Mouse (Mus musculus) lung, embryonic 16.5 days (tissue): ENCODE data around the gene Ldhc. TPM values are rescaled to one million over a fixed set of nuclear protein-coding genes. Genes with fewer than 3 reads are reported as not detected.
"Not testable (repeated sequence)": the region's sequence is repeated elsewhere in the genome, so short reads cannot be mapped to it uniquely, and the experiment has no call there.

Experiments
- ATAC-seq: fragments of 200-750 bp; cut with Nextera tagmentation; 2 replicates; pipeline ENCODE4 v1.8.0; 2017; ENCODE audit warnings: low read depth, mild to moderate bottlenecking, moderate library complexity
- H3K27ac ChIP-seq: fragments of 300-500 bp; sonication (generic); 2 replicates; pipeline ENCODE4 v1.5.1; 2014; ENCODE audit warnings: mild to moderate bottlenecking, control low read depth, low read length
- H3K27me3 ChIP-seq: fragments of 300-500 bp; sonication (generic); 2 replicates; pipeline ENCODE4 v1.6.1; 2014; ENCODE audit warnings: low read depth, low read length, mixed read lengths; ENCODE audit not compliant: control insufficient read depth, insufficient read depth
- H3K36me3 ChIP-seq: fragments of 300-500 bp; sonication (generic); 2 replicates; pipeline ENCODE4 v1.6.1; 2014; ENCODE audit warnings: low read length; ENCODE audit not compliant: control insufficient read depth, insufficient read depth
- H3K4me1 ChIP-seq: fragments of 300-500 bp; sonication (generic); replicated peaks from 2 replicates; pipeline ENCODE4 v1.6.1; 2014; ENCODE audit warnings: low read length, mixed read lengths; ENCODE audit not compliant: control insufficient read depth, insufficient read depth
- H3K4me2 ChIP-seq: fragments of 300-500 bp; sonication (generic); 2 replicates; pipeline ENCODE4 v1.6.1; 2014; ENCODE audit warnings: low read depth, low read length, control low read depth
- H3K4me3 ChIP-seq: fragments of 300-500 bp; sonication (generic); 2 replicates; pipeline ENCODE4 v1.5.1; 2014; ENCODE audit warnings: mild to moderate bottlenecking, low read length, control low read depth
- H3K9ac ChIP-seq: fragments of 300-500 bp; sonication (generic); 2 replicates; pipeline ENCODE4 v1.6.1; 2014; ENCODE audit warnings: low read length, control low read depth
- H3K9me3 ChIP-seq: fragments of 300-500 bp; sonication (generic); 2 replicates; pipeline ENCODE4 v1.6.1; 2016; ENCODE audit warnings: low read length; ENCODE audit not compliant: control insufficient read depth
- WGBS: fragments of 180-500 bp; shearing (Covaris S2); extraction: QIAGEN DNeasy Blood & Tissue Kit; methylation state at CpG from one replicate; pipeline ENCODE4 v1.1.7; 2014; 5-methylcytosine and 5-hydroxymethylcytosine counted together
- polyA plus RNA-seq: library from polyadenylated mRNA; unstranded; fragments of >200 nt; fragmentation: Nextera tagmentation; extraction: Ambion mirVana; gene quantifications from 2 replicates; pipeline ENCODE4 v1.2.1, GENCODE M21; 2015

The Ldhc gene
- polyA plus RNA-seq: 0.14 and 0.67 TPM in 2 replicates

- H3K9ac ChIP-seq: no peak within 1 kb of the TSS
- no peak within 1 kb of the TSS for H3K27ac ChIP-seq
- H3K4me2 ChIP-seq: no peak within 1 kb of the TSS
- H3K9me3 ChIP-seq: 0 out of 2 replicates have a peak, but pooled peaks cover 3% of the 10 kb centered on the region
- no peaks in the 10 kb centered on the region for H3K27me3 ChIP-seq
- WGBS: 33% methylated on average over 10 of the region's 10 CpGs
- peaks cover under 1% of the 10 kb centered on the region; the same call in 1 of the 2 replicates for H3K36me3 ChIP-seq
- ATAC-seq: no peak
- no peaks in the 10 kb centered on the region for H3K4me1 ChIP-seq
- H3K4me3 ChIP-seq: no peak within 1 kb of the TSS
Measured at GRCm38 (mm10) chr7:46860996-46861395, at the start of gene Ldhc. Gene Ldhc, plus strand, starts transcription at chr7:46861203.

GRCm38 (mm10) chr7:46814012-46814411 lies 47.0 kb upstream of the Ldhc start:
- no peak overlapping the region for H3K9ac ChIP-seq
- no peak overlapping the region for H3K4me3 ChIP-seq
- H3K9me3 ChIP-seq: no peaks in the 10 kb centered on the region
- no peak for ATAC-seq
- H3K36me3 ChIP-seq: peaks cover 50% of the 10 kb centered on the region
- H3K4me1 ChIP-seq: no peaks in the 10 kb centered on the region
- 88% methylated on average over 4 of the region's 4 CpGs for WGBS
- H3K4me2 ChIP-seq: no peak overlapping the region
- no peak overlapping the region for H3K27ac ChIP-seq
- H3K27me3 ChIP-seq: no peaks in the 10 kb centered on the region

GRCm38 (mm10) chr7:46820876-46821632 lies 39.9 kb upstream of the Ldhc start:
- 70% methylated on average over 15 of the region's 15 CpGs for WGBS
- H3K9me3 ChIP-seq, H3K9ac ChIP-seq, ATAC-seq, H3K4me2 ChIP-seq, H3K27me3 ChIP-seq, H3K4me3 ChIP-seq, H3K4me1 ChIP-seq, H3K27ac ChIP-seq: not testable (repeated sequence)
- H3K36me3 ChIP-seq: peaks cover 31% of the 10 kb centered on the region

GRCm38 (mm10) chr7:46827046-46827802 lies 33.8 kb upstream of the Ldhc start:
- ATAC-seq: no peak
- peaks cover 20% of the 10 kb centered on the region for H3K4me1 ChIP-seq
- H3K27ac ChIP-seq: no peak overlapping the region
- peak overlapping the region; percentile 1; the same call in 1 of the 2 replicates for H3K4me2 ChIP-seq
- H3K4me3 ChIP-seq: no peak overlapping the region
- H3K9me3 ChIP-seq: no peaks in the 10 kb centered on the region
- H3K36me3 ChIP-seq: peaks cover 10% of the 10 kb centered on the region; the same call in 1 of the 2 replicates
- H3K27me3 ChIP-seq: no peaks in the 10 kb centered on the region
- H3K9ac ChIP-seq: peak overlapping the region; percentile 13; the same call in 1 of the 2 replicates
- WGBS: 39% methylated on average over 20 of the region's 20 CpGs

- Histone ChIP-seq H3K9ac (peak overlapping the region; percentile 13; the same call in 1 of the 2 replicates), H3K4me3 (no peak overlapping the region), H3K27me3 (no peaks in the 10 kb centered on the region), H3K36me3 (peaks cover 4% of the 10 kb centered on the region; the same call in 1 of the 2 replicates), H3K4me2 (0 out of 2 replicates have a peak overlapping the region, but pooled peaks have one; percentile 1), H3K9me3 (no peaks in the 10 kb centered on the region), H3K27ac (no peak overlapping the region), H3K4me1 (peaks cover 20% of the 10 kb centered on the region)
- ATAC-seq: no peak
- WGBS: 75% methylated on average over 2 of the region's 2 CpGs
Measured at GRCm38 (mm10) chr7:46827803-46828184, 33.2 kb upstream of the Ldhc start.

- H3K9me3 ChIP-seq: no peaks in the 10 kb centered on the region
- WGBS: 81% methylated on average over 12 of the region's 12 CpGs
- no peak overlapping the region for H3K4me2 ChIP-seq
- H3K9ac ChIP-seq: no peak overlapping the region
- H3K27me3 ChIP-seq: no peaks in the 10 kb centered on the region
- peaks cover 28% of the 10 kb centered on the region for H3K4me1 ChIP-seq
- no peak overlapping the region for H3K4me3 ChIP-seq
- no peak overlapping the region for H3K27ac ChIP-seq
- H3K36me3 ChIP-seq: no peaks in the 10 kb centered on the region
- ATAC-seq: no peak
Measured at GRCm38 (mm10) chr7:46829911-46830310, 31.1 kb upstream of the Ldhc start.

GRCm38 (mm10) chr7:46830799-46831590 lies 30.0 kb upstream of the Ldhc start:
- peak; percentile 71 for ATAC-seq
- no peak overlapping the region for H3K4me2 ChIP-seq
- peak overlapping the region; percentile 77 for H3K27ac ChIP-seq
- H3K4me1 ChIP-seq: peaks cover 28% of the 10 kb centered on the region
- no peaks in the 10 kb centered on the region for H3K9me3 ChIP-seq
- no peak overlapping the region for H3K4me3 ChIP-seq
- H3K27me3 ChIP-seq: no peaks in the 10 kb centered on the region
- no peak overlapping the region for H3K9ac ChIP-seq
- WGBS: 24% methylated on average over 13 of the region's 13 CpGs
- no peaks in the 10 kb centered on the region for H3K36me3 ChIP-seq

GRCm38 (mm10) chr7:46831693-46832092 lies 29.3 kb upstream of the Ldhc start:
- H3K9me3 ChIP-seq: no peaks in the 10 kb centered on the region
- ATAC-seq: no peak
- no peaks in the 10 kb centered on the region for H3K27me3 ChIP-seq
- H3K36me3 ChIP-seq: no peaks in the 10 kb centered on the region
- peaks cover 28% of the 10 kb centered on the region for H3K4me1 ChIP-seq
- 63% methylated on average over 8 of the region's 8 CpGs for WGBS
- H3K4me3 ChIP-seq: no peak overlapping the region
- peak overlapping the region; percentile 52 for H3K27ac ChIP-seq
- H3K9ac ChIP-seq: no peak overlapping the region
- no peak overlapping the region for H3K4me2 ChIP-seq
